ENCODE assay signal across 11 mouse cellular contexts in genomic region chr11:73193047-73193446, GRCm38 (mm10). TPM values are rescaled to one million over a fixed set of nuclear protein-coding genes. Genes with fewer than 3 reads are reported as not detected.
DNase-seq lines count a peak whose midpoint lies in the region; ATAC-seq and TF ChIP-seq lines count a peak whose summit lies in the region.
"Had no signal": no experiment of that assay in that cellular context is flagged by ENCODE, and none has a peak within 500 bp of the region (broad histone marks: within the 10 kb centered on the region; RNA-seq: fewer than 3 reads in every experiment).

No protein-coding gene starts in this region.

- TF ChIP-seq CTCF in Patski (IDR thresholded peaks at IDR 0.05) = no peak

- DNase-seq in layer of hippocampus, adult 11-12 months (ENCODE audit: low spot score) = peak; percentile 22
- no peak for DNase-seq in layer of hippocampus, postnatal 36 days
- DNase-seq in Patski (ENCODE audit: low read depth, low spot score) = no peak
- peak; percentile 73 for DNase-seq in cerebellum, adult 9-10 months
- DNase-seq in embryo, embryonic 10.5 days (ENCODE audit: low spot score) = no peak
- no peak for DNase-seq in urinary bladder, postnatal 10 days (ENCODE audit: low spot score)
- DNase-seq: kidney, postnatal 25 days had no signal

- POLR2A ChIA-PET in Patski (lab: Charles Lee) = interaction anchor here (0.6 kb wide), 1 partner anchor 90 kb away, joined by 9 read pairs; no protein-coding TSS in a partner anchor

- peak; percentile 40 for ATAC-seq in Patski
- ATAC-seq in monocyte, adult 5-6 weeks (replicated peaks; ENCODE audit: insufficient number of reproducible peaks, low FRiP score, low TSS enrichment, poor library complexity, severe bottlenecking) = peak; percentile 48
- ATAC-seq: intestine, embryonic 15.5 days had no signal

- no peaks in the 10 kb centered on the region for H3K27me3 ChIP-seq in Patski
- H3K27me3 ChIP-seq: intestine, embryonic 15.5 days had no signal

- in situ Hi-C loops in Patski (cut with MboI; ENCODE audit: low pct_unique_long_range_greater_than_20kb) = no loop called here

- CTCF ChIA-PET in Patski (lab: Charles Lee) = interaction anchor here (1.1 to 1.4 kb wide), 3 partner anchors 15 to 30 kb away, joined by 3 to 4 read pairs (median 3); no protein-coding TSS in a partner anchor

RNA-seq across cellular contexts. Expression of gene Ctns, which starts 5.8 kb away (rescaled TPM):
- total RNA-seq in layer of hippocampus, postnatal 36 days (2021) = 10 to 100 TPM; 21.2 to 24.8 TPM
- 33.0 TPM for polyA plus RNA-seq in Patski (2021)
- 15.6 to 19.4 TPM (median 18.2 TPM) in 3 replicates for total RNA-seq in monocyte, adult 5-6 weeks (2017)

RNA-seq across cellular contexts. Expression of gene Shpk, which starts 6.2 kb away (rescaled TPM):
- total RNA-seq in layer of hippocampus, postnatal 36 days (2021) = 1 to 10 TPM; 3.4 to 3.5 TPM
- polyA plus RNA-seq in Patski (2021) = 5.6 TPM
- 0.64 to 3.0 TPM (median 1.2 TPM) in 3 replicates for total RNA-seq in monocyte, adult 5-6 weeks (2017)

RNA-seq across cellular contexts. Expression of gene Tax1bp3, which starts 16.2 kb away (rescaled TPM):
- total RNA-seq in layer of hippocampus, postnatal 36 days (2021) = 10 to 100 TPM; 10.9 to 11.2 TPM
- 157 TPM for polyA plus RNA-seq in Patski (2021)
- 14.2 to 15.7 TPM (median 14.6 TPM) in 3 replicates for total RNA-seq in monocyte, adult 5-6 weeks (2017)

RNA-seq across cellular contexts. Expression of gene Emc6, which starts 16.2 kb away (rescaled TPM):
- total RNA-seq in layer of hippocampus, postnatal 36 days (2021) = 10 to 100 TPM; 51.5 to 59.7 TPM
- polyA plus RNA-seq in Patski (2021) = 79.4 TPM
- 28.3 to 33.4 TPM (median 32.5 TPM) in 3 replicates for total RNA-seq in monocyte, adult 5-6 weeks (2017)

RNA-seq across cellular contexts. Expression of gene P2rx5, which starts 32.8 kb away (rescaled TPM):
- 1 to 10 TPM; 2.3 to 3.4 TPM for total RNA-seq in layer of hippocampus, postnatal 36 days (2021)
- 6.0 TPM for polyA plus RNA-seq in Patski (2021)
- 0.32 TPM in 1 of 3 replicates, not detected in the others for total RNA-seq in monocyte, adult 5-6 weeks (2017)
- total RNA-seq: hematopoietic stem cell, adult 5-6 weeks; megakaryocyte-erythroid progenitor cell, adult 5-6 weeks had no signal

Comparison
In these comparisons a context has a peak if more than half of its experiments do, and no peak if none do; other contexts are left out.
1. DNase-seq: peak in layer of hippocampus, adult 11-12 months (single experiment) and cerebellum, adult 9-10 months (single experiment); none in layer of hippocampus, postnatal 36 days (0 of 2), Patski (single experiment), embryo, embryonic 10.5 days (single experiment) and urinary bladder, postnatal 10 days (single experiment).